Mouse (Mus musculus) CH12.LX (cell line): ENCODE results near the gene Arsb. TPM values are rescaled to one million over a fixed set of nuclear protein-coding genes. Genes with fewer than 3 reads are reported as not detected.

Experiments
- DNase-seq: peaks from one replicate; pipeline ENCODE4 v3.0.0-alpha.2; 2013; ENCODE audit errors: extremely low read depth
- H3K27ac ChIP-seq: 2 replicates; pipeline ENCODE4 v1.5.1; 2012; ENCODE audit warnings: low read depth, mild to moderate bottlenecking, control low read depth, moderate library complexity; ENCODE audit not compliant: insufficient read depth
- H3K27me3 ChIP-seq: replicated peaks from 2 replicates; pipeline ENCODE3; 2012; ENCODE audit warnings: inconsistent platforms
- H3K36me3 ChIP-seq, 2 experiments: replicated peaks in 1 of 2; 2 replicates each; pipeline versions ENCODE3 to v1.6.1; 2012; ENCODE audit warnings: inconsistent platforms in 1 of 2, low read length in 1 of 2, mild to moderate bottlenecking in 1 of 2, mixed read lengths in 1 of 2, moderate library complexity in 1 of 2; ENCODE audit not compliant: control insufficient read depth in 1 of 2, insufficient read depth in 1 of 2
- H3K4me1 ChIP-seq, 2 experiments: 2 replicates each; pipeline ENCODE4 v1.6.1; 2012; ENCODE audit warnings: inconsistent platforms in 1 of 2, moderate library complexity in 1 of 2; ENCODE audit not compliant: insufficient read depth in 2 of 2, control insufficient read depth in 1 of 2
- H3K4me2 ChIP-seq: 2 replicates; pipeline ENCODE4 v1.6.1; 2012; ENCODE audit warnings: low read depth, mild to moderate bottlenecking, control low read depth; ENCODE audit not compliant: poor library complexity, insufficient read depth, severe bottlenecking
- H3K4me3 ChIP-seq, 3 experiments: fragments of 150-350 bp in 1 of 3; sonication (generic) in 1 of 3; replicated peaks in 1 of 3; 2 replicates each; pipeline versions ENCODE3 to v1.5.1; 2011 to 2012; ENCODE audit warnings: low read depth in 2 of 3, low read length in 2 of 3, mild to moderate bottlenecking in 2 of 3, moderate library complexity in 2 of 3, control low read depth in 1 of 3, improper control_type of control experiment in 1 of 3, inconsistent platforms in 1 of 3, mixed read lengths in 1 of 3; ENCODE audit not compliant: poor library complexity in 1 of 3
- H3K79me2 ChIP-seq: replicated peaks from 2 replicates; pipeline ENCODE4 v1.6.1; 2012; ENCODE audit warnings: mild to moderate bottlenecking, moderate library complexity; ENCODE audit not compliant: control insufficient read depth, poor library complexity, insufficient read depth, severe bottlenecking; ENCODE audit errors: extremely low read depth
- H3K9ac ChIP-seq: 2 replicates; pipeline ENCODE4 v1.6.1; 2012; ENCODE audit warnings: low read depth, mild to moderate bottlenecking, control low read depth, moderate library complexity; ENCODE audit not compliant: insufficient read depth
- H3K9me3 ChIP-seq: replicated peaks from 2 replicates; pipeline ENCODE3; 2012; ENCODE audit warnings: low read length, inconsistent platforms, mixed read lengths
- BHLHE40 ChIP-seq: IDR thresholded peaks from 2 replicates; pipeline ENCODE4 v1.6.1; 2011; ENCODE audit warnings: mild to moderate bottlenecking, low read depth, low read length, improper control_type of control experiment
- CHD1 ChIP-seq: IDR thresholded peaks from 2 replicates; pipeline ENCODE4 v1.6.1; 2012; ENCODE audit warnings: low read depth, low read length, improper control_type of control experiment, inconsistent platforms
- CHD2 ChIP-seq: IDR thresholded peaks from 2 replicates; pipeline ENCODE4 v1.6.1; 2011; ENCODE audit warnings: low read length, improper control_type of control experiment
- CTCF ChIP-seq, 2 experiments: IDR thresholded peaks in 1 of 2; conservative IDR thresholded peaks in 1 of 2; 2 replicates each; pipeline ENCODE4 v1.5.1; 2011 to 2012; ENCODE audit warnings: low read depth in 2 of 2, low read length in 2 of 2, improper control_type of control experiment in 1 of 2, inconsistent platforms in 1 of 2, mild to moderate bottlenecking in 1 of 2, moderate library complexity in 1 of 2
- ELF1 ChIP-seq: IDR thresholded peaks from 2 replicates; pipeline ENCODE4 v1.6.1; 2014; ENCODE audit warnings: low read depth, mild to moderate bottlenecking, inconsistent platforms, low read length, improper control_type of control experiment
- ETS1 ChIP-seq: conservative IDR thresholded peaks from 2 replicates; pipeline ENCODE4 v1.6.1; 2012; ENCODE audit warnings: low read depth, mild to moderate bottlenecking, inconsistent platforms, low read length, improper control_type of control experiment, moderate library complexity
- GABPA ChIP-seq: IDR thresholded peaks from 2 replicates; pipeline ENCODE4 v1.6.1; 2012; ENCODE audit warnings: low read depth, low read length, improper control_type of control experiment, inconsistent platforms; ENCODE audit not compliant: insufficient replicate concordance
- JUN ChIP-seq: IDR thresholded peaks from 2 replicates; pipeline ENCODE4 v1.6.1; 2011; ENCODE audit warnings: low read depth, mild to moderate bottlenecking, low read length, improper control_type of control experiment, moderate library complexity; ENCODE audit not compliant: insufficient read depth
- KAT2A ChIP-seq: IDR thresholded peaks from 2 replicates; pipeline ENCODE4 v1.6.1; 2012; ENCODE audit warnings: low read length, improper control_type of control experiment, inconsistent platforms; ENCODE audit not compliant: insufficient replicate concordance
- MAX ChIP-seq: IDR thresholded peaks from 2 replicates; pipeline ENCODE4 v1.6.1; 2011; ENCODE audit warnings: low read length, improper control_type of control experiment
- NRF1 ChIP-seq: IDR thresholded peaks from 2 replicates; pipeline ENCODE4 v1.6.1; 2014; ENCODE audit warnings: low read depth, mild to moderate bottlenecking, inconsistent platforms, low read length, improper control_type of control experiment, moderate library complexity
- POLR2AphosphoS2 ChIP-seq: IDR thresholded peaks from 2 replicates; pipeline ENCODE4 v1.6.1; 2011; ENCODE audit warnings: low read depth, low read length, improper control_type of control experiment
- RAD21 ChIP-seq: IDR thresholded peaks from 2 replicates; pipeline ENCODE4 v1.6.1; 2011; ENCODE audit warnings: low read depth, mild to moderate bottlenecking, low read length, improper control_type of control experiment, moderate library complexity
- SIN3A ChIP-seq: IDR thresholded peaks from 2 replicates; pipeline ENCODE4 v1.6.1; 2012; ENCODE audit warnings: low read length, improper control_type of control experiment, inconsistent platforms
- TBP ChIP-seq: conservative IDR thresholded peaks from 2 replicates; pipeline ENCODE4 v1.6.1; 2011; ENCODE audit warnings: low read depth, low read length, improper control_type of control experiment
- TCF12 ChIP-seq: IDR thresholded peaks from 2 replicates; pipeline ENCODE4 v1.6.1; 2014; ENCODE audit warnings: low read depth, mild to moderate bottlenecking, inconsistent platforms, low read length, improper control_type of control experiment
- USF1 ChIP-seq: IDR thresholded peaks from 2 replicates; pipeline ENCODE4 v1.6.1; 2014; ENCODE audit warnings: low read depth, mild to moderate bottlenecking, inconsistent platforms, low read length, improper control_type of control experiment
- USF2 ChIP-seq: conservative IDR thresholded peaks from 2 replicates; pipeline ENCODE4 v1.6.1; 2011; ENCODE audit warnings: low read depth, low read length, improper control_type of control experiment
- ZC3H11A ChIP-seq: IDR thresholded peaks from 2 replicates; pipeline ENCODE4 v1.6.1; 2012; ENCODE audit warnings: low read depth, mild to moderate bottlenecking, inconsistent platforms, low read length, improper control_type of control experiment
- ZMIZ1 ChIP-seq: IDR thresholded peaks from 2 replicates; pipeline ENCODE4 v1.6.1; 2012; ENCODE audit warnings: low read depth, mild to moderate bottlenecking, inconsistent platforms, low read length, improper control_type of control experiment
- dilution Hi-C: fragments of 300-500 bp; cut with MboI; formaldehyde crosslinking; loops from 2 replicates; pipeline ENCODE4 v1.14.3; 2020; ENCODE audit warnings: low sequenced_read_pairs; ENCODE audit not compliant: extremely low pct_unique_long_range_greater_than_20kb, extremely low pct_ligation_motif_present
- in situ Hi-C: fragments of 300-500 bp; cut with MboI; formaldehyde crosslinking; loops from 3 replicates; pipeline ENCODE4 v1.14.3; 2019; ENCODE audit warnings: low sequenced_read_pairs, low pct_ligation_motif_present, low pct_unique_long_range_greater_than_20kb, mixed read lengths
- polyA plus RNA-seq: library from polyadenylated mRNA; unstranded; fragments of >175 nt; gene quantifications from 2 replicates; pipeline ENCODE4 v1.2.1, GENCODE M21; 2012; ENCODE audit warnings: low read depth; ENCODE audit not compliant: insufficient read length
- total RNA-seq, 2 experiments: library from RNA; depleted of rRNA; stranded (reverse); fragments of 300-350 nt in 1 of 2; fragments of >200 nt in 1 of 2; gene quantifications; 2 replicates each; pipeline ENCODE4 v1.2.3; 2012 to 2014

The Arsb gene
- total and polyA plus RNA-seq, 3 experiments, result 1.0 to 9.8 (median 2.0) TPM

DNA sequence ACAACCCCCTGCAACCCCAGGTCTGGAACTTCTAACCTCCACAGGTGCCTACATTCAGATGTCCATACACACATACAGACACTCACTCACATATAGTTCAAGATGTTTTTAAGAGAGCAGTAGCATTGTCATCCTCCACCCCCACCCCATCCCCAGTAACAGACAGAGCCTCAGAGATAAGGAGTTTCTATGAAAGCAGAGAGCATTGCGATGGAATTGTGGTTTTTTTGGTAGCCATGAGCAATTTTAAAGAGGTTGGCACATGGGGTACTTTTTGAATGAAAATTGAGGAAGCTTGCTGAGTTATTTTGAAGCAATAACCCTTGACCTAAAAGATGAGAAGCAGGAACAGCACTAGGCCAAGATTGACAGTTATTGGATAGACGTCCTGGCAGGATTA is 89.8 kb downstream of the Arsb start:
- H3K9me3 ChIP-seq, result no peaks in the 10 kb centered on the region
- no peaks in the 10 kb centered on the region for H3K4me1 ChIP-seq
- H3K9ac ChIP-seq, result no peak overlapping the region
- DNase-seq, result no peak
- no peak for TF ChIP-seq ELF1
- H3K4me3 ChIP-seq, result no peak overlapping the region
- H3K4me2 ChIP-seq, result no peak overlapping the region
- in situ Hi-C loops (no loop called here), dilution Hi-C loops (no loop called here)
- no peak overlapping the region for H3K27ac ChIP-seq
- H3K27me3 ChIP-seq, result no peaks in the 10 kb centered on the region
- H3K79me2 ChIP-seq, result no peaks in the 10 kb centered on the region
- peaks cover 0 to 5% of the 10 kb centered on the region in 2 experiments for H3K36me3 ChIP-seq

DNA sequence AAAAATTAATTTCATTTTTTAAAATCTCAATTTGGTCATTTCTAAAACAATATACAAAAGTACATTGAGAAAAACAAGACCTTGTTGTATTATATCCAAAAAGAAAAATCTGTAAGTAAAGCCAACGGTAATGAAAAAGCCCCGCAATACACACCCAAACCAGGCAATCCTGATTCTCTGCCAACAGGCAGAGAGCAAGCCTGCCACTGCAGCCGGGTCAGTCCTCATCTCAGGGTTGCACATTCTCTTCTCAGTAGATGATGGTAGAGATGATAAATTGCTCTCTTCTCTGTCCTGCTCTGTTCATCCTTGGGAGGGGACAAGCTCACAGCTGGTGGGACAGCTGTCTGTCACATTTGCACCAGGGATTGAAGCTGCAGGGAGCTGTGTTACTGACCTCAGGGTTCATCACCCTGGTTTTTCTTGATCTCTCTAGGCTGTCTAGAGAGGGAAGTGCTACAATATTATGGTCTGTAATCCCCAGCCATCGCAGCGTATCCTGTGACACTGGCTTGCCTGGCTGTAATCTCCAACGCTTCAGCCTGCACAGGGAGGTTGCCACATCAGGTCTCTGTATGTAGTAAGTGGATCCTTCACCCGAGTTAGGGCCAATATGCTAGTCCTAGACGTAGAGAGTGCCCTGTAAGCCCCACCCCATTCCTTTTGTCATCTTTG is 92.8 kb downstream of the Arsb start:
- H3K4me2 ChIP-seq, result no peak overlapping the region
- H3K27ac ChIP-seq, result no peak overlapping the region
- in situ Hi-C loops (no loop called here), dilution Hi-C loops (no loop called here)
- no peak overlapping the region for H3K9ac ChIP-seq
- TF ChIP-seq ZC3H11A (no peak), USF1 (no peak), ZMIZ1 (no peak), TCF12 (no peak), MAX (no peak), TBP (no peak), ETS1 (no peak), CHD1 (no peak), KAT2A (no peak), NRF1 (no peak), POLR2AphosphoS2 (no peak), USF2 (no peak), CTCF (conservative IDR thresholded peaks at IDR 0.05 in 1 of 2, IDR thresholded peaks at IDR 0.05 in 1 of 2; ENCODE audit: low read depth in 2 of 2, low read length in 2 of 2) (no peak), JUN (no peak), CHD2 (no peak), RAD21 (no peak), GABPA (no peak), BHLHE40 (no peak), SIN3A (no peak)
- no peaks in the 10 kb centered on the region for H3K4me1 ChIP-seq
- peaks cover 0 to 8% of the 10 kb centered on the region in 2 experiments for H3K36me3 ChIP-seq
- no peak for DNase-seq
- no peaks in the 10 kb centered on the region for H3K79me2 ChIP-seq
- H3K9me3 ChIP-seq, result no peaks in the 10 kb centered on the region
- no peak overlapping the region for H3K4me3 ChIP-seq
- H3K27me3 ChIP-seq, result no peaks in the 10 kb centered on the region
